ENCODE assay signal across 9 mouse cellular contexts in genomic region chr4:154334699-154335402, GRCm38 (mm10). TPM values are rescaled to one million over a fixed set of nuclear protein-coding genes. Genes with fewer than 3 reads are reported as not detected.
DNase-seq lines count a peak whose midpoint lies in the region; ATAC-seq and TF ChIP-seq lines count a peak whose summit lies in the region.
"Had no signal": no experiment of that assay in that cellular context is flagged by ENCODE, and none has a peak within 500 bp of the region (broad histone marks: within the 10 kb centered on the region; RNA-seq: fewer than 3 reads in every experiment).

No protein-coding gene starts in this region.

- TF ChIP-seq CTCF in testis, adult 2 months (IDR thresholded peaks at IDR 0.05; ENCODE audit: control insufficient read depth, insufficient read depth, insufficient replicate concordance, low read depth, low read length): no peak

- DNase-seq in kidney, adult 8-10 months: no peak
- peak; percentile 5 for DNase-seq in c-Kit-positive CD71-positive TER-119-positive erythroid progenitor cells, embryonic 14.5 days (ENCODE audit: low spot score)
- DNase-seq in gastrocnemius, postnatal 14 days: peak; percentile 42
- DNase-seq in lung, postnatal 4 days: peak; percentile 61 to 69
- DNase-seq in frontal cortex, postnatal 36 days (ENCODE audit: low spot score in 2 of 2): no peak

- H3K36me3 ChIP-seq in kidney, embryonic 15.5 days: no peaks in the 10 kb centered on the region
- H3K36me3 ChIP-seq in intestine, embryonic 15.5 days: no peaks in the 10 kb centered on the region
- H3K36me3 ChIP-seq in testis, adult 2 months (ENCODE audit: control insufficient read depth, insufficient read depth, low read length): no peaks in the 10 kb centered on the region
- H3K36me3 ChIP-seq: G1E had no signal

- TF ChIP-seq POLR2A in testis, adult 2 months (IDR thresholded peaks at IDR 0.05; ENCODE audit: control insufficient read depth, low read depth, low read length): peak; percentile 18; the same call in 1 of the 2 replicates

- 50% methylated on average over 48 of the region's 48 CpGs for WGBS in kidney, embryonic 15.5 days
- WGBS in intestine, embryonic 15.5 days: 71% methylated on average over 42 of the region's 48 CpGs

- no peak overlapping the region for H3K9ac ChIP-seq in kidney, embryonic 15.5 days
- 0 out of 2 replicates have a peak overlapping the region, but pooled peaks have one; percentile 8 for H3K9ac ChIP-seq in intestine, embryonic 15.5 days

- H3K4me1 ChIP-seq in kidney, embryonic 15.5 days: peaks cover 71% of the 10 kb centered on the region
- H3K4me1 ChIP-seq in intestine, embryonic 15.5 days (replicated peaks): peaks cover 26% of the 10 kb centered on the region
- H3K4me1 ChIP-seq in testis, adult 2 months (ENCODE audit: control insufficient read depth, insufficient read depth, low read length): peaks cover 15% of the 10 kb centered on the region

- H3K27me3 ChIP-seq in kidney, embryonic 15.5 days: peaks cover 100% of the 10 kb centered on the region
- H3K27me3 ChIP-seq in intestine, embryonic 15.5 days (replicated peaks): no peaks in the 10 kb centered on the region; the same call in 1 of the 2 replicates
- H3K27me3 ChIP-seq in testis, adult 2 months (ENCODE audit: control insufficient read depth, insufficient read depth, low read length): no peaks in the 10 kb centered on the region

- no peak overlapping the region for H3K27ac ChIP-seq in kidney, embryonic 15.5 days
- H3K27ac ChIP-seq in intestine, embryonic 15.5 days: no peak overlapping the region
- peak overlapping the region; percentile 49; the same call in 1 of the 2 replicates for H3K27ac ChIP-seq in testis, adult 2 months (ENCODE audit: control insufficient read depth, insufficient read depth, low read depth, low read length)

- peak overlapping the region; percentile 19 for H3K4me3 ChIP-seq in kidney, embryonic 15.5 days (replicated peaks)
- peak overlapping the region; percentile 27 for H3K4me3 ChIP-seq in intestine, embryonic 15.5 days (replicated peaks)
- peak overlapping the region; percentile 68 for H3K4me3 ChIP-seq in testis, adult 2 months (ENCODE audit: control insufficient read depth, low read depth, low read length)

- ATAC-seq in kidney, embryonic 15.5 days (replicated peaks; ENCODE audit: low FRiP score): no peak
- peak; percentile 44; the same call in 1 of the 2 replicates for ATAC-seq in intestine, embryonic 15.5 days

- peak overlapping the region; percentile 48 for H3K4me2 ChIP-seq in kidney, embryonic 15.5 days
- H3K4me2 ChIP-seq in intestine, embryonic 15.5 days (replicated peaks): peak overlapping the region; percentile 50

- intact Hi-C loops in gastrocnemius, postnatal 14 days (cut with DNase I; ENCODE audit: low total_unique reads): no loop called here

- no peaks in the 10 kb centered on the region for H3K9me3 ChIP-seq in kidney, embryonic 15.5 days (replicated peaks)
- no peaks in the 10 kb centered on the region for H3K9me3 ChIP-seq in intestine, embryonic 15.5 days

RNA-seq across cellular contexts. Expression of gene B230104I21Rik, which starts 1.1 kb away (rescaled TPM):
- polyA plus RNA-seq in kidney, embryonic 15.5 days (2015; fragmentation: Nextera tagmentation; extraction: Ambion mirVana): not detected in 2 replicates
- total RNA-seq in gastrocnemius, postnatal 14 days (2021): not detected
- not detected in 2 replicates for polyA plus RNA-seq in intestine, embryonic 15.5 days (2015; fragmentation: Nextera tagmentation; extraction: Ambion mirVana)
- 0.34 and 0.57 TPM in 2 replicates for polyA plus RNA-seq in testis, adult 2 months (2012; rRNA removed)
- total RNA-seq: G1E had no signal
- polyA plus RNA-seq: G1E had no signal

RNA-seq across cellular contexts. Expression of gene Arhgef16, which starts 33.4 kb away (rescaled TPM):
- polyA plus RNA-seq in kidney, embryonic 15.5 days (2015; fragmentation: Nextera tagmentation; extraction: Ambion mirVana): 32.2 and 34.2 TPM in 2 replicates
- total RNA-seq in gastrocnemius, postnatal 14 days (2021): 1 to 10 TPM in 1 of 2 experiments, under 1 TPM in 1; 0.75 to 1.1 TPM
- polyA plus RNA-seq in intestine, embryonic 15.5 days (2015; fragmentation: Nextera tagmentation; extraction: Ambion mirVana): 50.3 and 57.1 TPM in 2 replicates
- polyA plus RNA-seq in testis, adult 2 months (2012; rRNA removed): 0.56 and 1.2 TPM in 2 replicates
- polyA plus RNA-seq: G1E had no signal

Comparison
In these comparisons a context has a peak if more than half of its experiments do, and no peak if none do; other contexts are left out.
1. DNase-seq: peak in c-Kit-positive CD71-positive TER-119-positive erythroid progenitor cells, embryonic 14.5 days (single experiment), gastrocnemius, postnatal 14 days (single experiment) and lung, postnatal 4 days (2 of 2); none in kidney, adult 8-10 months (0 of 2) and frontal cortex, postnatal 36 days (0 of 2).
2. RNA of gene Arhgef16, which starts 33.4 kb away (polyA plus RNA-seq): 50.3 to 57.1 TPM in intestine, embryonic 15.5 days and 32.2 to 34.2 TPM in kidney, embryonic 15.5 days; 0.56 to 1.2 TPM in testis, adult 2 months; every median in the first group is over 10 times any median in the second.
3. Peak in every context shown above with its lines, with median percentiles within 50 percentile points of each other: H3K4me3 ChIP-seq.